Comparison of ENCODE assay signal across 28 mouse cellular contexts in genomic region chr8:111587545-111588094, GRCm38 (mm10). TPM values are rescaled to one million over a fixed set of nuclear protein-coding genes. Genes with fewer than 3 reads are reported as not detected.
DNase-seq lines count a peak whose midpoint lies in the region; ATAC-seq and TF ChIP-seq lines count a peak whose summit lies in the region.
"Had no signal": no experiment of that assay in that cellular context is flagged by ENCODE, and none has a peak within 500 bp of the region (broad histone marks: within the 10 kb centered on the region; RNA-seq: fewer than 3 reads in every experiment).

No protein-coding gene starts in this region.

- H3K9me3 ChIP-seq in G1E (replicated peaks), result no peaks in the 10 kb centered on the region
- no peaks in the 10 kb centered on the region for H3K9me3 ChIP-seq in liver, embryonic 14.5 days (ENCODE audit: control insufficient read depth, low read length)
- H3K9me3 ChIP-seq: embryonic facial prominence, embryonic 13.5 days; heart, embryonic 13.5 days; hindbrain, embryonic 10.5 days; hindbrain, embryonic 15.5 days had no signal

- WGBS in liver, embryonic 14.5 days (ENCODE audit: insufficient replicate concordance), result 10% methylated on average over 1 of the region's 1 CpGs

- H3K27me3 ChIP-seq in G1E (ENCODE audit: insufficient read depth, low read length), result no peaks in the 10 kb centered on the region
- no peaks in the 10 kb centered on the region for H3K27me3 ChIP-seq in liver, embryonic 14.5 days (ENCODE audit: control insufficient read depth, insufficient read depth, low read length)
- H3K27me3 ChIP-seq: CH12.LX; embryonic facial prominence, embryonic 13.5 days; heart, embryonic 13.5 days; hindbrain, embryonic 15.5 days had no signal

- H3K27ac ChIP-seq in liver, embryonic 14.5 days, result peak overlapping the region; percentile 42
- H3K27ac ChIP-seq: embryonic facial prominence, embryonic 13.5 days; heart, embryonic 13.5 days; hindbrain, embryonic 10.5 days; hindbrain, embryonic 15.5 days; kidney, postnatal 0 days; stomach, postnatal 0 days had no signal

- peak; percentile 12 for DNase-seq in G1E (ENCODE audit: low spot score)
- peak; percentile 37 to 49 (median 38) for DNase-seq in liver, embryonic 14.5 days (ENCODE audit: low read depth in 3 of 3, low spot score in 3 of 3)
- no peak for DNase-seq in adrenal gland, adult (ENCODE audit: inconsistent age in 2 of 2, low spot score in 1 of 2)
- no peak for DNase-seq in urinary bladder, adult 18-20 months (ENCODE audit: low spot score in 2 of 2)
- no peak for DNase-seq in right cerebral cortex, postnatal 4 days
- DNase-seq: cerebellum, adult 11 months; cerebellum, adult 9-10 months; forebrain, postnatal 0 days; gastrocnemius, postnatal 10 days; heart, postnatal 10 days; kidney, adult 2 months; lung, postnatal 36 days; midbrain, embryonic 14.5 days; right cerebral cortex, postnatal 25 days; spleen, adult 18-20 months; thymus, adult 18-20 months; thymus, postnatal 25 days had no signal

- peaks cover 76% of the 10 kb centered on the region for H3K4me1 ChIP-seq in G1E (ENCODE audit: insufficient read depth, low read depth, low read length)
- H3K4me1 ChIP-seq in liver, embryonic 14.5 days (replicated peaks; ENCODE audit: control insufficient read depth in 2 of 2, insufficient read depth in 2 of 2, low read length in 1 of 2), result peaks cover 9 to 22% of the 10 kb centered on the region in 2 experiments

- no peak overlapping the region for H3K9ac ChIP-seq in liver, embryonic 14.5 days (replicated peaks)
- H3K9ac ChIP-seq: embryonic facial prominence, embryonic 13.5 days; forebrain, postnatal 0 days; heart, embryonic 13.5 days; hindbrain, embryonic 15.5 days had no signal

- peak; percentile 87 for ATAC-seq in G1E (ENCODE audit: extremely low read depth, insufficient number of reproducible peaks, low FRiP score, poor library complexity, severe bottlenecking)
- ATAC-seq in erythroid progenitor cell, adult 5-6 weeks (replicated peaks; ENCODE audit: low FRiP score, poor library complexity, severe bottlenecking), result 0 out of 2 replicates have a peak, but pooled peaks have one; percentile 44
- ATAC-seq in liver, embryonic 14.5 days (ENCODE audit: insufficient read depth), result peak; percentile 85
- peak; percentile 67 for ATAC-seq in megakaryocyte progenitor cell, adult 5-6 weeks (replicated peaks; ENCODE audit: poor library complexity)
- no peak for ATAC-seq in inflammation-experienced regulatory T-cells, adult 6 months
- ATAC-seq: forebrain, postnatal 0 days had no signal

- no peak overlapping the region; the same call in 1 of the 2 replicates for H3K4me3 ChIP-seq in G1E (ENCODE audit: low read depth, low read length)
- H3K4me3 ChIP-seq in liver, embryonic 14.5 days (ENCODE audit: insufficient read depth in 1 of 2, low read depth in 2 of 2, low read length in 2 of 2), result no peak overlapping the region
- H3K4me3 ChIP-seq: embryonic facial prominence, embryonic 13.5 days; heart, embryonic 13.5 days; hindbrain, embryonic 10.5 days; hindbrain, embryonic 15.5 days had no signal

- H3K36me3 ChIP-seq in G1E (replicated peaks), result peaks cover 61% of the 10 kb centered on the region
- no peaks in the 10 kb centered on the region for H3K36me3 ChIP-seq in liver, embryonic 14.5 days (replicated peaks; ENCODE audit: control insufficient read depth, insufficient read depth, low read depth)
- H3K36me3 ChIP-seq: hindbrain, embryonic 15.5 days had no signal

- peak; percentile 80 for TF ChIP-seq EP300 in liver, embryonic 14.5 days (IDR thresholded peaks at IDR 0.05; ENCODE audit: low read depth)

- peak overlapping the region; percentile 6; the same call in 1 of the 2 replicates for H3K4me2 ChIP-seq in liver, embryonic 14.5 days (ENCODE audit: low read depth)
- H3K4me2 ChIP-seq: embryonic facial prominence, embryonic 13.5 days; heart, embryonic 13.5 days; hindbrain, embryonic 15.5 days had no signal

- no peak for TF ChIP-seq CTCF in G1E (IDR thresholded peaks at IDR 0.05; ENCODE audit: low read depth, low read length)
- no peak for TF ChIP-seq CTCF in liver, embryonic 14.5 days (IDR thresholded peaks at IDR 0.05; ENCODE audit: low read depth)

RNA-seq across cellular contexts. Expression of gene Ldhd, which starts 42.6 kb away (rescaled TPM):
- not detected in 2 replicates for total RNA-seq in G1E (2014; fragmentation: Nextera tagmentation)
- 0.12 and 0.16 TPM in 2 replicates for total RNA-seq in G1E (2017)
- polyA plus RNA-seq in G1E (2012), result not detected in 2 replicates
- total RNA-seq in erythroid progenitor cell, adult 5-6 weeks (2015; ENCODE audit: low replicate concordance), result not detected in 2 replicates
- total RNA-seq in erythroid progenitor cell, adult 5-6 weeks (2017; ENCODE audit: low replicate concordance), result 0.15 TPM in 1 of 2 replicates, not detected in the other
- 0.10 and 0.13 TPM in 2 replicates for polyA plus RNA-seq in liver, embryonic 14.5 days (2012; rRNA removed)
- polyA plus RNA-seq in liver, embryonic 14.5 days (2014; fragmentation: Nextera tagmentation; extraction: Ambion mirVana), result 0.09 TPM in 1 of 2 replicates, not detected in the other
- total RNA-seq in megakaryocyte progenitor cell, adult 5-6 weeks (2015), result 0.10 and 0.15 TPM in 2 replicates
- total RNA-seq in megakaryocyte progenitor cell, adult 5-6 weeks (2017), result 0.14 TPM in 1 of 2 replicates, not detected in the other
- 1 to 10 TPM in 1 of 3 experiments, under 1 TPM in 2; 0.36 to 1.2 (median 0.95) TPM for polyA plus RNA-seq in inflammation-experienced regulatory T-cells, adult 6 months (2017; shearing (Covaris generic))
- total RNA-seq: neutrophil, adult 5-6 weeks had no signal

RNA-seq across cellular contexts. Expression of gene Znrf1, which starts 51.7 kb away (rescaled TPM):
- total RNA-seq in G1E (2014; fragmentation: Nextera tagmentation) (47.6 and 48.8 TPM in 2 replicates), G1E (2017) (22.8 and 36.1 TPM in 2 replicates)
- 62.8 and 65.5 TPM in 2 replicates for polyA plus RNA-seq in G1E (2012)
- total RNA-seq in erythroid progenitor cell, adult 5-6 weeks (2015; ENCODE audit: low replicate concordance), result 7.9 and 19.7 TPM in 2 replicates
- 4.8 and 13.7 TPM in 2 replicates for total RNA-seq in erythroid progenitor cell, adult 5-6 weeks (2017; ENCODE audit: low replicate concordance)
- polyA plus RNA-seq in liver, embryonic 14.5 days (2012; rRNA removed), result 12.6 and 12.7 TPM in 2 replicates
- 4.4 and 5.4 TPM in 2 replicates for polyA plus RNA-seq in liver, embryonic 14.5 days (2014; fragmentation: Nextera tagmentation; extraction: Ambion mirVana)
- 71.1 and 76.6 TPM in 2 replicates for total RNA-seq in megakaryocyte progenitor cell, adult 5-6 weeks (2015)
- total RNA-seq in megakaryocyte progenitor cell, adult 5-6 weeks (2017), result 57.9 and 66.1 TPM in 2 replicates
- 10 to 100 TPM; 12.4 to 58.2 (median 50.7) TPM for polyA plus RNA-seq in inflammation-experienced regulatory T-cells, adult 6 months (2017; shearing (Covaris generic))

RNA-seq across cellular contexts. Expression of gene Zfp1, which starts 55.6 kb away (rescaled TPM):
- total RNA-seq in G1E (2014; fragmentation: Nextera tagmentation) (16.1 and 21.1 TPM in 2 replicates), G1E (2017) (10.9 and 11.8 TPM in 2 replicates)
- 7.1 and 7.3 TPM in 2 replicates for polyA plus RNA-seq in G1E (2012)
- total RNA-seq in erythroid progenitor cell, adult 5-6 weeks (2015; ENCODE audit: low replicate concordance), result 3.6 and 11.3 TPM in 2 replicates
- 2.1 TPM in 1 of 2 replicates, not detected in the other for total RNA-seq in erythroid progenitor cell, adult 5-6 weeks (2017; ENCODE audit: low replicate concordance)
- 2.7 and 3.9 TPM in 2 replicates for polyA plus RNA-seq in liver, embryonic 14.5 days (2012; rRNA removed)
- polyA plus RNA-seq in liver, embryonic 14.5 days (2014; fragmentation: Nextera tagmentation; extraction: Ambion mirVana), result 4.0 and 4.4 TPM in 2 replicates
- total RNA-seq in megakaryocyte progenitor cell, adult 5-6 weeks (2015), result 14.7 and 16.9 TPM in 2 replicates
- 11.2 and 19.2 TPM in 2 replicates for total RNA-seq in megakaryocyte progenitor cell, adult 5-6 weeks (2017)
- 10 to 100 TPM; 15.6 to 46.2 (median 33.0) TPM for polyA plus RNA-seq in inflammation-experienced regulatory T-cells, adult 6 months (2017; shearing (Covaris generic))

Comparison
In these comparisons a context has a peak if more than half of its experiments do, and no peak if none do; other contexts are left out.
1. DNase-seq: peak in G1E (single experiment) and liver, embryonic 14.5 days (3 of 3); none in adrenal gland, adult (0 of 2), urinary bladder, adult 18-20 months (0 of 2) and right cerebral cortex, postnatal 4 days (single experiment).